Mouse (Mus musculus) ES-CJ7 (cell line): ENCODE data around the gene Dnajb5.

ENCODE experiments used
- DNase-seq: peaks from one replicate; pipeline ENCODE4 v3.0.0; 2011; ENCODE audit warnings: low read depth, low spot score

Dnajb5 gene

DNA sequence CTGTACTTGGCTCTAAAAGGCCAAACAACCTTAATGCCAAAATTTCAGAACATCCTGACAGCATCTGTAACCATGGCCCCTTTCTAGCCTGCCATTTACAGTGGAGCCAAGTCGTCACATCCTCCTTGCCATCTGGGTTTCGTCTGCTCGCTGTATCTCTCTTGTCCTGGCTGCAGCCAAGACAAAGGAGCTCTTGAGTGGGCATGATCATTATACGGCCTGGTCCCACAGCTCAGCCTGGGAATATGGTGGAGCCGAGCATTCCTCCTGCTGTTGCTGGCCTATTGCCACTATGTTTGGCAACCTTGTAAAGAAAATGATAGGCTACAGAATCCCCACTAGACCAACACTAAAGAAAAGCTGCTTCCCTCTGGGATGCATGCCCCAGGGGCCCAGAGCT is 6.3 kb upstream of the Dnajb5 start:
- no peak for DNase-seq

DNA sequence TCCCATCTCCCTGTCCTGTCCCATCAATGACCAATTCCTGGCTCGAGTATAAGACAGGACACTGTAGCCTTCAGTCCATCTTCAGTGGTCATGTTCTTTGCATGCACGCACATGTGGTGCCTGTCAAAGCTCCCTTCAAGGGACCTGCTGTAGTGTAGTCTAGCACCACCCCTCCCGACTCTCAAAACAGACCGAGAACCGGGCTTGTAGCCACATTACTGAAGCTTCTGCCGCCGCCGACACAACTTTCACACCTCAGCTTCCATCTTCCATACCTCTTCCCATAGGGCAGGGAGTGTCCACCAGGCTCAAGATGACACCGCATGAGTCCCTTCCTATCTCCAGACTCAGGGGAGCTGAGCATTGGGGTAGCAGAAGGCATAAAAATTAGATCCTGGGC is 5.4 kb upstream of the Dnajb5 start:
- no peak for DNase-seq

DNA sequence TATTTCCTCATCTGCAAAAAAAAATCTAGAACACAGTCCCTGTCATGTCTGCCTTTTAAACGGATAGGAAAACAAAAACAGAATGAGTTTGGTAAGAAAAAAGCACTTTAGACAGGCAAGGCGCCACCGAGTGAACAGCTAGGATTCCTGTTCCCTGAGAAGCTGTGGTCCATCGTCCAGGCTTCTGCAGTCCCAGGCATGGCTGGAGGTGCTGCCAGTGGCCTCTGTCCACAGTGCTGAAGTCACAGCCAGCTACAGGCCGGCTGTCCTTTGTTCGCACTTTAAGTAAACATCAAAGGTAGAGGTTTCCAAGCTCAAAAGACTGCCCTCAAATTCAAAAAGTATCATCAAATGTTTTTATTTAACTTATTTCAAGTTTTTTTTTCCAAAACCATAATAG is 4.6 kb upstream of the Dnajb5 start:
- DNase-seq, result peak; percentile 44

DNA sequence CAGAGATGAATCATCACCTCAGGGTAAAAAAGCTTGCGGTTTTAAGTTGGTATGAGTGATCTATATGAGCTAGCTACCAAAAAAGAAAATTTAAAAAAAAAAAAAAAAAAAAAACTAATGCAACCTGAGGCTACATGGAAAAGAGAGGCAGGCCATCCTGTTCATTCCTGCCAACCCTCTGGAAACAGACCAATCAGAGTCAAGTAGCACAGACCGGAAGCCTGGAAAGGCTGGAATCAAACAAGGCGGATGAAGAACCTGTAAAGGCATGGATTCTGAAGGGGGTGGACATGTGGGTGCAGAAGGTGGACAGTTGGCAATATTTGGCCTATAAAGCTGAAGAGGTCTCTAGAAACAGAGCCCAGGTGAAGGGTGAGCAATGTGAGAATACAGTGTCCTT is 4.2 kb upstream of the Dnajb5 start:
- no peak for DNase-seq

DNA sequence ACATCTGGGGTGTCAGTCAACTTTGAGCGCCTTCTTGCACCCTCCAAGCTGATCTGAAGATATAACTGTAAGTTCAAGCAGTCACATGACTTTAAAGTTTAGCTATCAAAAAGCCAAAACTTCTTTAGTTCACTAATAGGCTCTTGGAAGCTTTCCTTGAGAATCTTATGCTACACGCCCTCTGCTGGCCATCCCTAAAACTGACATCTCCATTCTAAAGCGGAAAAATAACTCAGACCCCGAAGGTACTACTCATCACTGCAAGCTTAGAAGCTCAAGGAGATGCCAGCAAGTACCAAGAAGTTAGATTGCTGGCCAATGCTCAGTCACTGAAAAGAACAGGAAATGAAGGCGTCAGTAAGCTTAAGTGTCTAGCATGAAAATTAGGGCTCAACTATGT is 3.7 kb upstream of the Dnajb5 start:
- DNase-seq, result peak; percentile 60

DNA sequence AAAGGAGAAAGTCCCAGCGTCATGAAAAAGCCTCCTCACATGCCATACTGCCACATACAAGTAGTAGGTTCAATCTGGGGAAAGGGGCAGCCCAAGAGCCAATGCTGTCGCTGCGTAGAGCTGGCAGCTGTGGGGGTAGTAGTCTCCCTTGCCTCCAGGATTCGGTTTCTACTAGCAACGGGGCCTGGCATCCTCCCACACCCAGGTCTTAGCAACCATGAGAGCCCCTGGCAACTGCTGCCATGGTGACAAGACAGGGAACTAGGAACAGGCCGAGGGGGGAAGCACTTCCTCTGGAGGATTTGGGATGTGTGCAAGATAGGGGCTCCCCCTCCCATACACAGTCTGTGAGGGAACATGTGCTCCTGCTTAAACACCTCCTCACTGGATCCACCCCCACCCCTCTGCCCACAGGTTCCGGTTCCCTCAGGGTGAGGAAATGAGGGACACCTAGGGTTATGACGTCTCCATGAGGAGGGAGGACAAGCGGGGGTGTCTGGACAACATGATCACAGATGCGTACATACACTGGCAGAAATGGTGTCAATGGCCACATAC is 2.8 kb upstream of the Dnajb5 start:
- DNase-seq, result no peak

DNA sequence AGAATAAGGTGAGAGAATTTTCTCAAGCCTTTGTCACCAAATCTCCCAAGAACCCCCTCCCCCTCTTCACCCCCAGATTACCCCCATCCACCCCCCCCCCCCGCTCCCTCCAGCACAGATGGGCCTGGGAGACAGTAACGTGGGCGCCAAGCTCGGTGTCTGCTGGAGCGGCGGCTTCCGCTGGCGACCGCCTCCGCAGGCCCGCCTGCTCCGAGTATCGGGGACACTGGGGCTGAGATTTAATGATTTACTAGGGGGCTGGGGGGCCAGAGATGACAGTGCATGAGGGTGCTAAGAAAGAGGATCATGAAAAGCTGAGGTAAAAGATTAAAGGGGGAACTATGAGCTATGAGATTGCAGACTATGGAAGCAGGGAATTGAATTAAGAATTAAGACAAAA is 1.1 kb upstream of the Dnajb5 start:
- DNase-seq, result no peak

DNA sequence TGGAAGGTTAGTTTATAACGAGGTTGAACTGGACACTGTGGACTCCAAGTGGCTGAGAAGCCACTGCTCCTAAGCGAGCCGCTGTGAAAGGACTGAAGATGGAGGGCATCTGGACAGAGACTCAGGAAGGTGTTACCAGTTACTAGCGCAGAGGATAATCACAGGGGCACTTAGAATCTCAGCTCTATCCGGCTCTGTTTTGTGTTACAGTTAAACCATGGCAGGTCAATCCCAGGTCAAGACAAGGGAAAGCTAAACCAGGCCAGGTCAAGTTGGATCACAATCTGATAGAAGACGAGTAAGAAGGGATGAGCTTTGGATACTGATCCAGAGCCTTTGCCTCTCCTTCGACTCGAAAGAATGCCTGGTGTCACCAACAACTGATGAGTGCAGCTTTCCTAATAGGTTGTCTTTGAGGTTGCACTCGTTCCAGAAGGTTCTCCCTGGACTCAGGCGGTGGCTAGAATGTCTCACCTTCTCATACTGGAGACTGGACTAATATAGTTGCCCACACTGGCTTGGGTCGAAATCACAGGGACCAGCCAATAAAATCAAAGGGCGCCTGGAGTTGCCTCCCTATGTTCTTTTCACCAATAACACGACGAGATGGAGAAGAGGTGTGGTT is 451 bp upstream of the Dnajb5 start:
- no peak for DNase-seq

DNA sequence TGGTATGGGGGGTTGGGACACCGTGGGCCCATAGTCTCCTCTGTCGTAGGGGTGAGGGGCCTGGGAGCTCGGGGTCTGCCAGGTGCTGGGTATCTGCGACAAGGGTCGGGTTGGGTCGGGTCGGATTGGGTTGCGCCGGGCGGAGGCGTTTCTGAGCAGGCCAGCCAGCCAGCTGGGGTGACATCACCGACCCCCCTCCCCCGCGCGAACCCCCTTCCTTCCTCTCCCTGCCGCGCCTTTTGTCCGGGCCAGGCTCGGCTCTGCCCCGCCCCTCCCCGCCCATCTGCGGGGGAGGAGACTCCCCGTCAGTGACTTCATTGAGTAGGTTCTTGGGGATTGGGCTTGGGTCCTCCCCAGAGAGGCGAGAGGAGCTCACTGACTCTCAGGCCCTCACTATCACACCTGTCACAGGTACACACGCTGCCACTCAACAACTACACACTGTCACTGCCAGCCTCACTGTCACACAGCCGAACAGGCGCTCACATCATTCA is 498 bp downstream of the Dnajb5 start:
- DNase-seq, result peak; percentile 83

DNA sequence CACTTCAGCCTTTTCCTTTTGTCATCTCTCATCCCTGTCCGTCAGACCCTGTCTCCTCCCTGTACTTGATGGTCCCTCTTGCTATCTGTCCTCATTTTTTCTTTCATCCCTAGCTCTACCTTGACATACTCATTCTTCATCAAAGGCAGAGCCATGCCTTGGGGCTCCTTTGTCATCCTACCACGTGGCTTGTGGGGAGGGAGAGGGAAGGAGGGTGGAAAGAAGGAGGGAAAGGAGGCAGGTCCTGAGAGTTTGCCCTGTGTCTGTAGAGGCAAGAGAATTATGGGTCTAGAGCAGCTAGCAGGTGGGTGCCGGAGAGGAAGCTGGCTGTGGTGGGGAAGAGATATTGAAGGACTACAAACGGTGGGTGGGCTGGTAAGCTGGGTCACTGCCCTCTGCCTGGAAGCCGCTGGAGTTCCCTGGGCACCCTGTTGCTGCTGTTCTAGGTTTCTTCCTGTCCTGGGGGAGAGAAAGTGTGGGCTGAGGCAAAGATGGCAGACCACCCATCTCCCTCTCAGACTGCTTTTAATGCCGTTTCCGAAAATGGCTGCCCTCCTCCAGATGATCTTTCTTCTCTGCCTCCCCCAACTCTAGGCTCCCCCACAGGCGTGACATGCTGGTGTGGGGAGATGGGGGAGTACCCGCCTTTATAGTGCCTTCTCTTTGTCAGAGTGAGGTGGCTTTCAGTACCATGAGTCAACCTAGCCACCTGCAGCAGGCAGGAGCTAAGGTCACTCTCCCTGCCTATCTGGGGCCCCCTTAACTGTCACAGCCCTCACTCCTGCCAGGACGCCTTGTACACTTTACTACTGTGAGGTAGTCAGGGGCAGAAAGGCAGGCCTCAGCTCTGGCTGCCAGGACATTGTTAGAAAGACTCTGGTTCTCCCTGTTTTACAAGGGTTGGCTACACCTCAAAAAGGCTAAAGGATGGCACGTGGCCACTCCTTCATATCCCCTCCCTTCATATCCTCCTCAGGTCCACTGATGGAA is 1.9 kb downstream of the Dnajb5 start:
- DNase-seq, result no peak

DNA sequence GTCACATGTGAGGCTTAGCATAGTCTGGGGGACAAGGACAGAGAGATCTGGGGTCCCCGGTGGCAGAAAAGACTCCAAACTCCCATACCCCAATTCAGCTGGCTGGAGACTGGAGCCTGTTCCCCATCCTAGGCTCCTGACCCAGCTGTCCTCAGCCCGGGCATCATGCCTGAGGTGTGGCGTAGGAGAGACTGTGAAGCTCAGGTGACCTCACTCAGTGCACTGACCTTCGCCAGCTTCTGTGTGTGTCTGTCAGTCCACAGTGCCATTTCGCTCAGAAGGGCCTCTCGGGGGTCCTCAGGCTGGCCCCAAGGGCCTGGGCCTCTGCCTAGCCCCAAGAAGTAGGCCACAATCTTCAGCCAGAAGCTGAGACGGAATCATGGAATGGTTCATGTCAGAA is 2.9 kb downstream of the Dnajb5 start:
- no peak for DNase-seq

DNA sequence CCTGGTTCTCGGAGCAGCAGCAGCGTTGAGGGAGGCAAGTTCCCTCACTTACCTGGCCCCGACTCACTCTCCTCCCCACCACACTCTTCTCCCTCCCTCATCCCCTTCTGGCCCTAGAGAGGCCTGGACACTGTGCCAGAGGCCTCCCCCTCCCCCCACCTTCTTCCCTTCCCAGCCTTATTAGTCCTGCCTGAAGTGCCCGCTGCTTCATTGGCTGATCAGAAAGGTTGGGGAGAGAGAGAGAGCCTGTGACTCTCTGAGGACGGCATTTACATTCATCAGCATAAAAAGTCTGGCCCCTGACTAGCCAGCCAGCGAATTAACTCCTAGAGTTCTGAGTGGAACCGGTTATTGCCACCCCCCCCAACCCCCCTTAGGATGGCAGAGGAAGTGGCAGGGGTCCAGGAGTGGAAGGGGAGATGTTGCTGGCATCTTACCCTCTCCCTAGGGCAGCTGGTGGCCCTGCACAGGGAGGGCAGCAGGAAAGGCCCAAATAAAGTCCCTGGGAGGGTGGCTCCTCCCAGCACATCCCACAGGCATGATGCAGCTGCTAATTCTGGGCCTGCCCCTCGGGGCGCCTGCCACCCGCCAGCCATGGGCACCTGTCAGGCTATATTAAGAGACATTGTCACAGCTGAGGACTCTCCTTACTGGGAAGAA is 4.0 kb downstream of the Dnajb5 start:
- DNase-seq, result peak; percentile 32

DNA sequence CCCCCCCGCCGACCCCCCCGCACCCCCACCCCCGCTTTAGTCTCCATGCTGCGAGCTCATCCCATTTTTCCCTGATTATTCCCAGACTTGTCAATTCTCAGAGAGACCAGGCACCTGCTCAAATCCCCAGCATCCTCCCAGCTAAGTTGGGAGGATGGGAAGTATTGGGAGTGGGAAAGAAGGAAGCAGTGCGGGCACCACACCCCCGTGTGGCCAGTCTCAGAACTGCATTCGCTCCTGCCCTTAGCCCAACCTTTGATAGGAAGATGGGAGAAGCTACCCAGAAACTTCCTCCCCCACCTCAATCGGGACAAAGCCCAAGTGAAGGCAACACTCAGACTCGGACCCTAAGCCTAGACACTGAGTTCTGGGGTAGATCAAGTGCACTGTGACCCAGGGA is 4.7 kb downstream of the Dnajb5 start:
- DNase-seq, result peak; percentile 79

DNA sequence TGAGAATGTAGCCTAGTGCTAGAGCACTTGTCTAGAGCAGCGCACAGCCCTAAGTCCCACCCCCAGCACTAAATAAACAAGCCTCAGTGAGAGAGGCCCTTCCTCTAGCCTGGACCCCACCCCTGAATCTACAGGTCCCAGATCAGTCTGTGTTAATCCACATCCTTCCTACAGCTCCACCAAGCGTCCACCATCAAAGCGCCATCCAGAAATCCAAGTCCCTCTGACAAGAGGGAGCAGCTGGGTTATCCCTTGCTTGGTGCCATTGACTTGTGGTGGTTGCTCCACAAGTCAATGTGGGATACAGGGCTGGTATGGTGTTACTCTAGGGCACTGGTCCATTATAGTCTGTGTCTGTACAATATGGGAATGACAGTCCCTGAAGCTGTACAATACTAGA is 5.6 kb downstream of the Dnajb5 start:
- DNase-seq, result no peak

DNA sequence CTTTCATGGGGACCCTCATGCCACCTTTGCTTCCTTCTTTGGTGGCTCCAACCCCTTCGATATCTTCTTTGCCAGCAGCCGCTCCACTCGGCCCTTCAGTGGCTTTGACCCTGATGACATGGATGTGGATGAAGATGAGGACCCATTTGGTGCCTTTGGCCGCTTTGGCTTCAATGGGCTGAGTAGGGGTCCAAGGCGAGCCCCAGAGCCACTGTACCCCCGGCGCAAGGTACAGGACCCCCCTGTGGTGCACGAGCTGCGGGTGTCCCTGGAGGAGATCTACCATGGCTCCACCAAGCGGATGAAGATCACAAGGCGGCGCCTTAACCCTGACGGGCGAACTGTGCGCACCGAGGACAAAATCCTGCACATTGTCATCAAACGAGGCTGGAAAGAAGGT is 7.0 kb downstream of the Dnajb5 start:
- no peak for DNase-seq

DNA sequence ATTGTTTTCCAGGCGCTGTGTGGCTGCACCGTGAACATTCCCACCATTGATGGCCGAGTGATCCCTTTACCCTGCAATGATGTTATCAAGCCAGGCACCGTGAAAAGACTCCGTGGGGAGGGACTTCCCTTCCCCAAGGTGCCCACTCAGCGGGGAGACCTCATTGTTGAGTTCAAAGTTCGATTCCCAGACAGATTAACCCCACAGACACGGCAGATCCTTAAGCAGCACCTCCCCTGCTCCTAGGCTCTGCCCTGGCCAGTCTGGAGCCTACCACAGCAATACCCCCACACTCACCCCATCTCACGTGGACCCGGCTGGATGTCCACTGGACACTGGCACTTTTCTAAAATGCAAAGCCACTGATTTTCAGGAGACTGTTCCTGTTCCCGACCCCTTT is 7.7 kb downstream of the Dnajb5 start:
- DNase-seq, result no peak

DNA sequence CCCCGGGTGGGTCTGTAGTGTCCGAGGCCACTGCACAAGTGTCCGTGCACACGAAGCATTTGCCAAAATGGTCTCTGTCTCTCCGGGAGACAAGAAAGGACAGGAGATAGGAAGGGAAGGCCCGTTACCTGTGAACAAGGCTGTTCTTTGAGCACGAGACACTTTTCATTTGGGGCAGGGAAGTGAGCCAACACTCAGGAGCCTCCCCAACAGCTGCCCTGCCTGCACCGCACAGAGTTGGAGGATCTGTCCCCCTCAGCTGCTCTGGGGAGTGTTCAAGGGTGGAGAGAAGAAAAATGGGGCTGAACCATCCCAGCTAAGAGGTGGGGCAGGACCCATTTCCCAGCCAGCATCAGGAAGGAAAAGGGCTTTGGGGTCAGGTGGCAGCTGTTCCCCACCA is 8.4 kb downstream of the Dnajb5 start:
- no peak for DNase-seq

DNA sequence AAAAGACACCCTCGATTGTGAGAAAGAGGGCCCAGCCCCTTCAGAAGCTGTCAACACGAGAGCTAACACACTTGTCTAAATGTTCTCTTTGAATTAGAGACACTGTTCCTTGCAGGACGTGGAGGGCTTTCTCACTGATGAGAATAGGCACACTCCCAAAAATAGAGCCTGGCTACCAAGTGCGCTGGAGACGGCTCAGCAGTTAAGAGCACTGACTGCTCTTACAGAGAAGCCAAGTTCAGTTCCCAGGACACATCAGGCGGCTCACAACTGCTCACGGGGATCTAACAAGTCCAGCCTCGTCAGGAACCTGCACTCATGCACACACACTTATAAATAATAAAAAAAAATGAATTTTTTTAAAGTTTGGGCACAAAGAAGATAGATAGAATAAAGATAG is 9.3 kb downstream of the Dnajb5 start:
- DNase-seq, result no peak

DNA sequence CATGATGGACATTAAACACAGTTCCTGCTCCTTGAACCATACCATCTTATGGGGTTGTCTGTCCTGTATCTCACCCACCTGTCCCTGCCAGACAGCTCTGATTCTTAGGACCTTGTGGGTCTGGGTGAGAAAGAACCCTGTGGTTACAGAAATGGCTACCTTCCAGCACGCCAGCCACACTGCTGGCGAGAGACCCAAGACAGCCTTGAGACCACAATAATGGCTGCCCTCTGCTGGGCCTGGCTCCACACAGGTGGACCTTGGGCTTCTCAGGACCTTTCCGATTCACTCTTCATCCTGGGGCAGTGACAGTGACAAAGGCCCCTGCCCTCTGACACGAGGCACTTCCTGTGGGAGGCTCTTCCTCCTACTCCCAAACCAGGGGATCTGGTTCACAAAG is 9.8 kb downstream of the Dnajb5 start:
- DNase-seq, result no peak

DNA sequence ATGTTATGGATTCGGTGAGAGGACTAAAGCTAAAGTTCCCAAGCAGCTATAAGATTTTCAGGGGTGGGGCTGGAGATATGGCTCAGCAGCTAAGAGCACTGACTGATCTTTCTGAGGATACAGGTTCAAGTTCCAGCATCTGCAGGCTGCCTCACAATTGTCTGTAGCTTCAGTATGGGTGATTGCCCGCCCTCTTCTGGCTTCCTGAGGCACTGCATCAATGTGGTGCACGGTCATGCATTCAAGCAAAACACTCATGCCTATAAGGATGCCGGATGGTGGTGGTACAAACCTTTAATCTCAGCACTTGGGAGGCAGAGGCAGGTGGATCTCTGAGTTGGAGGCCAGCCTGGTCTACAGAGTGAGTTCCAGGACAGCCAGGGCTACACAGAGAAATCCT is 12.0 kb downstream of the Dnajb5 start:
- peak; percentile 72 for DNase-seq

DNA sequence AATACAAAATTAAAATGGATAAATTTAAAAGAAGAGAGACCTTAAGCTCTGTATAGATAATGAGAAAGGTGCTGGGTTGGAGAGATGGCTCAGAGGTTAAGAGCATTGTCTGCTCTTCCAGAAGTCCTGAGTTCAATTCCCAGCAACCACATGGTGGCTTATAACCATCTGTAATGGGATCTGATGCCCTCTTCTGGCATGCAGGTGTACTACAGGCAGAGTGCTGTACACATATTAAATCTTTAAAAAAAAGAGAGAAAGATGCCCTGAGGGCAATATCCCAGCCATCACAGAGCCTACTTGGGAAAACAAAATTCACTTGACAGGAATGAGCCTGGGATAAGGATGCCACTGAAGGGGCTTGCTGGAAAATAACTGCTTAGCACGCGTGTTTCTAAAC is 13.9 kb downstream of the Dnajb5 start:
- DNase-seq, result no peak

DNA sequence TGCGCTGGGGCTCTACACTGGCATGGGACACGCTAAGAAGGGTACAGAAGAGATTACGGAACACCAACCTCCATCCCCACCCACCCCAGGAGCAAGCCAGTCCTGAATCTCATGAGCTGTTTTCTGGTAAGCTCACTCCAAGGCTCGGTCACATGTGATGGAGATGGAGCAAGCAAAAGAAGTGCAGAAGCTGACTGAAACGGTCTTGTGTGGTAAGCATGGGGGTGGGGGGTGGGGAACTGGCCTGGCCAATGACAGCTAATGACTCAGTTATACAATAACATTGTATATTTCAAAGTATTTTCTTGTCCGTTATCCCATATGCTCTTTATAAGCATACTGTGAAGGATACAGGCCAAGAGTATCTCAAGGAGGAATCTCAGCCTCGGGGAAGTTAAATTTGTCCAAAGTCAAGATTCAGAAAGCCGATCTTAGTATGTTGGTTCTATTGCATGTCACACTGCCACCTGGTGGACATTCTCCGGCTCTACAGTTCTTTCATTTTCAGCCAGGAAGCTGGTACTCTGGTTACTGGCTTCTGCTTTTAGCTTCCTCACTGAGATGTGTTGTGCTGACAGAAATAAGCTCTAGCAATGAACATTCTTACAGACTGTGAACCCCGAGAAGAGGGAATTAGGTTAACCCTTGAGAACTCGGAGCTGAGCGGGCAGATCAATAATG is 15.6 kb downstream of the Dnajb5 start:
- peak; percentile 68 for DNase-seq
